Comparison of ENCODE assay signal across 7 mouse cellular contexts in genomic region chr13:41358009-41358408, GRCm38 (mm10).
DNase-seq lines count a peak whose midpoint lies in the region; ATAC-seq and TF ChIP-seq lines count a peak whose summit lies in the region.

No protein-coding gene starts in this region.

- H3K4me1 ChIP-seq in ES-E14 (ENCODE audit: control insufficient read depth in 2 of 2, insufficient read depth in 2 of 2, low read length in 2 of 2, poor library complexity in 1 of 2), result peaks cover 0 to 2% of the 10 kb centered on the region in 2 experiments; a peak in 1 of 4 replicates
- H3K4me1 ChIP-seq in heart, embryonic 16.5 days (ENCODE audit: control insufficient read depth, insufficient read depth, low read length), result peaks cover 44% of the 10 kb centered on the region
- H3K4me1 ChIP-seq in limb, embryonic 13.5 days, result peaks cover 56% of the 10 kb centered on the region
- no peaks in the 10 kb centered on the region; the same call in 1 of the 2 replicates for H3K4me1 ChIP-seq in olfactory bulb, adult 2 months (ENCODE audit: control insufficient read depth, insufficient read depth, low read length)

- H3K27me3 ChIP-seq in heart, embryonic 16.5 days (ENCODE audit: control insufficient read depth, insufficient read depth, low read length), result no peaks in the 10 kb centered on the region
- H3K27me3 ChIP-seq in limb, embryonic 13.5 days, result peaks cover 3% of the 10 kb centered on the region; the same call in 1 of the 2 replicates

- H3K9me3 ChIP-seq in ES-E14 (ENCODE audit: control insufficient read depth, insufficient read depth, low read depth, low read length), result no peaks in the 10 kb centered on the region
- no peaks in the 10 kb centered on the region for H3K9me3 ChIP-seq in heart, embryonic 16.5 days (replicated peaks; ENCODE audit: control insufficient read depth, low read length)
- no peaks in the 10 kb centered on the region for H3K9me3 ChIP-seq in limb, embryonic 13.5 days

- peak overlapping the region; percentile 85 for H3K4me2 ChIP-seq in heart, embryonic 16.5 days (ENCODE audit: low read depth, low read length)
- H3K4me2 ChIP-seq in limb, embryonic 13.5 days (replicated peaks), result peak overlapping the region; percentile 71

- ATAC-seq in heart, embryonic 16.5 days (replicated peaks; ENCODE audit: extremely low read depth, insufficient read depth, low FRiP score), result no peak
- no peak for ATAC-seq in limb, embryonic 13.5 days (ENCODE audit: low FRiP score, low read depth)

- in situ Hi-C loops in ES-E14 (cut with MboI; ENCODE audit: low sequenced_read_pairs in 2 of 2, unreplicated experiment in 2 of 2), result no loop called here

- peak; percentile 44 for DNase-seq in CD4-positive helper T cell, adult 2 months (ENCODE audit: low read depth, low spot score)
- no peak for DNase-seq in ES-E14 (ENCODE audit: low read depth, low spot score)
- DNase-seq in gastrocnemius, postnatal 10 days, result no peak
- DNase-seq in ovary, postnatal 10 days (ENCODE audit: low spot score), result no peak

- no peak for TF ChIP-seq CTCF in olfactory bulb, adult 2 months (IDR thresholded peaks at IDR 0.05; ENCODE audit: insufficient read depth, low read depth, low read length)

- no peak overlapping the region for H3K9ac ChIP-seq in ES-E14 (ENCODE audit: insufficient read depth, low read depth, low read length, poor library complexity, severe bottlenecking)
- H3K9ac ChIP-seq in heart, embryonic 16.5 days (ENCODE audit: low read length), result peak overlapping the region; percentile 87
- H3K9ac ChIP-seq in limb, embryonic 13.5 days, result peak overlapping the region; percentile 80

- no peak for TF ChIP-seq POLR2A in olfactory bulb, adult 2 months (IDR thresholded peaks at IDR 0.05; ENCODE audit: insufficient read depth, low read depth, low read length)

- no peaks in the 10 kb centered on the region for H3K36me3 ChIP-seq in ES-E14 (ENCODE audit: control insufficient read depth, insufficient read depth, low read length, poor library complexity, severe bottlenecking)
- H3K36me3 ChIP-seq in heart, embryonic 16.5 days (ENCODE audit: control insufficient read depth, insufficient read depth), result no peaks in the 10 kb centered on the region
- H3K36me3 ChIP-seq in limb, embryonic 13.5 days, result no peaks in the 10 kb centered on the region

- 18% methylated on average over 10 of the region's 10 CpGs for WGBS in heart, embryonic 16.5 days
- WGBS in limb, embryonic 13.5 days, result 12% methylated on average over 10 of the region's 10 CpGs
- 5% methylated on average over 10 of the region's 10 CpGs for WGBS in olfactory bulb, adult 2 months

- H3K27ac ChIP-seq in ES-E14 (ENCODE audit: insufficient read depth, low read depth, low read length, poor library complexity, severe bottlenecking), result no peak overlapping the region
- peak overlapping the region; percentile 95 for H3K27ac ChIP-seq in heart, embryonic 16.5 days (ENCODE audit: low read length)
- peak overlapping the region; percentile 94 for H3K27ac ChIP-seq in limb, embryonic 13.5 days
- H3K27ac ChIP-seq in olfactory bulb, adult 2 months (ENCODE audit: insufficient read depth, low read depth, low read length), result peak overlapping the region; percentile 49; the same call in 1 of the 2 replicates

- peak overlapping the region in 1 of 2 experiments; percentile 71; a peak in 3 of 4 replicates for H3K4me3 ChIP-seq in ES-E14 (ENCODE audit: insufficient read depth in 1 of 2, low read depth in 1 of 2, low read length in 2 of 2, poor library complexity in 1 of 2, severe bottlenecking in 1 of 2)
- H3K4me3 ChIP-seq in heart, embryonic 16.5 days (ENCODE audit: low read length), result peak overlapping the region; percentile 75
- peak overlapping the region; percentile 66 for H3K4me3 ChIP-seq in limb, embryonic 13.5 days
- peak overlapping the region; percentile 64; the same call in 1 of the 2 replicates for H3K4me3 ChIP-seq in olfactory bulb, adult 2 months (ENCODE audit: insufficient read depth, low read depth, low read length)

TF ChIP-seq in ES-E14, 5 proteins besides CTCF, POLR2A, EP300 and RAD21:
- TF ChIP-seq MAFK (IDR thresholded peaks at IDR 0.05; ENCODE audit: insufficient read depth, low read depth, low read length) (0 out of 2 replicates have a peak, but pooled peaks have one; percentile 2), CHD2 (IDR thresholded peaks at IDR 0.05; ENCODE audit: low read depth, low read length) (no peak), ZNF384 (IDR thresholded peaks at IDR 0.05; ENCODE audit: low read depth, low read length) (no peak), ZC3H11A (IDR thresholded peaks at IDR 0.05; ENCODE audit: borderline replicate concordance, low read depth, low read length) (no peak), HCFC1 (IDR thresholded peaks at IDR 0.05; ENCODE audit: borderline replicate concordance, insufficient read depth, low read length) (no peak)
